Comparison of ENCODE assay signal across 18 mouse cellular contexts in the genomic region with DNA sequence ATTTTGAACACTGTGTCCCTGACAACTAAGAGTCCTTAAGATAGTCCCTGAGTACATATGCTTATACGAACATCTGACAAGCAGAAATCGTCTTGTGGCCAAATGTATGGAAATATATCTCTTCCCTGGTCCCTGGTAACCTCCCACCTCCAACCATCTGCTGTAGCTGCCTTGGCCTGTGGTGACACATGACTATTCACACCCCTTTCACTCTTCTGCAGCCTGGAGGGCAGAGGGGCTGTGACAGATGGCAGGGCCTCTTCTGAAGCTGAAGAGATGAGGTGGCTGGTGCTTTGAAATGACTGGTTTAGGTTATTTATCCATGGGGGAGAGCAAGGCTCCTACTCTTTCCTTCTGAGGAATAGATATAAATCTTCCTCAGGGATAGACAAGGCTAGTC.
DNase-seq lines count a peak whose midpoint lies in the region; ATAC-seq and TF ChIP-seq lines count a peak whose summit lies in the region.
"Had no signal": no experiment of that assay in that cellular context is flagged by ENCODE, and none has a peak within 500 bp of the region (broad histone marks: within the 10 kb centered on the region; RNA-seq: fewer than 3 reads in every experiment).

No protein-coding gene starts in this region.

- no peak overlapping the region for H3K4me2 ChIP-seq in hindbrain, postnatal 0 days (ENCODE audit: low read depth, low read length)
- no peak overlapping the region for H3K4me2 ChIP-seq in hindbrain, embryonic 14.5 days (replicated peaks)
- H3K4me2 ChIP-seq: forebrain, embryonic 13.5 days; heart, embryonic 13.5 days; hindbrain, embryonic 15.5 days; intestine, embryonic 15.5 days had no signal

- no peaks in the 10 kb centered on the region for H3K27me3 ChIP-seq in hindbrain, postnatal 0 days (ENCODE audit: insufficient read depth, low read length)
- H3K27me3 ChIP-seq in hindbrain, embryonic 14.5 days (ENCODE audit: control insufficient read depth, insufficient read depth, low read length) = no peaks in the 10 kb centered on the region
- H3K27me3 ChIP-seq: forebrain, embryonic 13.5 days; heart, embryonic 13.5 days; hindbrain, embryonic 15.5 days; intestine, embryonic 15.5 days had no signal

- DNase-seq in cerebellum, postnatal 10 days = peak; percentile 27 to 59
- peak; percentile 2 for DNase-seq in hindbrain, postnatal 0 days (ENCODE audit: low spot score)
- DNase-seq in hindbrain, embryonic 14.5 days (ENCODE audit: low spot score) = no peak
- DNase-seq in brain, embryonic 14.5 days (ENCODE audit: low read depth) = peak; percentile 22
- peak; percentile 31 for DNase-seq in retina, postnatal 1 day
- DNase-seq: adrenal gland, postnatal 25 days; cerebellum, adult 11 months; cerebellum, adult 9-10 months; forebrain, postnatal 0 days; gastrocnemius, postnatal 14 days; heart, postnatal 36 days had no signal

- H3K4me3 ChIP-seq in hindbrain, postnatal 0 days (ENCODE audit: low read length) = no peak overlapping the region
- no peak overlapping the region for H3K4me3 ChIP-seq in hindbrain, embryonic 14.5 days (replicated peaks; ENCODE audit: low read length)
- H3K4me3 ChIP-seq: embryonic facial prominence, embryonic 10.5 days; forebrain, embryonic 13.5 days; heart, embryonic 13.5 days; hindbrain, embryonic 15.5 days; intestine, embryonic 15.5 days had no signal

- WGBS in hindbrain, postnatal 0 days = 66% methylated on average over 2 of the region's 2 CpGs
- WGBS in hindbrain, embryonic 14.5 days = 54% methylated on average over 2 of the region's 2 CpGs

- H3K36me3 ChIP-seq in hindbrain, postnatal 0 days (ENCODE audit: insufficient read depth, low read length) = no peaks in the 10 kb centered on the region
- no peaks in the 10 kb centered on the region for H3K36me3 ChIP-seq in hindbrain, embryonic 14.5 days (replicated peaks; ENCODE audit: control insufficient read depth, insufficient read depth)
- H3K36me3 ChIP-seq: embryonic facial prominence, embryonic 10.5 days; heart, embryonic 13.5 days; hindbrain, embryonic 15.5 days; intestine, embryonic 15.5 days had no signal

- H3K9me3 ChIP-seq in hindbrain, postnatal 0 days (ENCODE audit: low read length) = no peaks in the 10 kb centered on the region
- H3K9me3 ChIP-seq in hindbrain, embryonic 14.5 days (ENCODE audit: control insufficient read depth, low read length) = no peaks in the 10 kb centered on the region
- H3K9me3 ChIP-seq: embryonic facial prominence, embryonic 10.5 days; forebrain, embryonic 13.5 days; heart, embryonic 13.5 days; hindbrain, embryonic 15.5 days; intestine, embryonic 15.5 days had no signal

- H3K27ac ChIP-seq in hindbrain, postnatal 0 days = no peak overlapping the region
- H3K27ac ChIP-seq in hindbrain, embryonic 14.5 days = no peak overlapping the region
- H3K27ac ChIP-seq: embryonic facial prominence, embryonic 10.5 days; forebrain, embryonic 13.5 days; heart, embryonic 13.5 days; hindbrain, embryonic 15.5 days; intestine, embryonic 15.5 days had no signal

- no peak for ATAC-seq in cerebellum, adult (ENCODE audit: insufficient number of reproducible peaks, low FRiP score, low TSS enrichment)
- ATAC-seq in hindbrain, postnatal 0 days = peak; percentile 82
- no peak for ATAC-seq in hindbrain, embryonic 14.5 days (ENCODE audit: low FRiP score)
- no peak for ATAC-seq in inflammation-experienced regulatory T-cells, adult 6 months
- ATAC-seq: forebrain, embryonic 13.5 days; forebrain, postnatal 0 days; intestine, embryonic 15.5 days had no signal

- TF ChIP-seq POLR2A in brain, embryonic 14.5 days (IDR thresholded peaks at IDR 0.05; ENCODE audit: borderline replicate concordance, extremely low read depth, insufficient read depth, insufficient read length, poor library complexity, severe bottlenecking) = no peak

- H3K4me1 ChIP-seq in hindbrain, postnatal 0 days (ENCODE audit: insufficient read depth, low read length) = no peaks in the 10 kb centered on the region
- H3K4me1 ChIP-seq in hindbrain, embryonic 14.5 days (replicated peaks; ENCODE audit: control insufficient read depth, insufficient read depth, low read length) = no peaks in the 10 kb centered on the region
- H3K4me1 ChIP-seq: embryonic facial prominence, embryonic 10.5 days; forebrain, embryonic 13.5 days; heart, embryonic 13.5 days; hindbrain, embryonic 15.5 days; intestine, embryonic 15.5 days had no signal

- TF ChIP-seq CTCF in hindbrain, postnatal 0 days (IDR thresholded peaks at IDR 0.05; ENCODE audit: low read depth) = no peak
- no peak for TF ChIP-seq CTCF in brain, embryonic 14.5 days (IDR thresholded peaks at IDR 0.05; ENCODE audit: borderline replicate concordance, extremely low read depth, insufficient read depth, insufficient read length)

- no peak overlapping the region for H3K9ac ChIP-seq in hindbrain, postnatal 0 days (replicated peaks; ENCODE audit: low read length)
- H3K9ac ChIP-seq in hindbrain, embryonic 14.5 days = no peak overlapping the region
- H3K9ac ChIP-seq: forebrain, embryonic 13.5 days; forebrain, postnatal 0 days; heart, embryonic 13.5 days; hindbrain, embryonic 15.5 days; intestine, embryonic 15.5 days had no signal
